Mouse (Mus musculus): ENCODE results near the gene Ccnl1.

- TF ChIP-seq REST (IDR thresholded peaks at IDR 0.05; ENCODE audit: insufficient read depth, insufficient read length) (no peak), E2F4 (IDR thresholded peaks at IDR 0.05; ENCODE audit: insufficient read depth) (no peak), TCF3 (IDR thresholded peaks at IDR 0.05; ENCODE audit: insufficient read length, low read depth) (no peak), MAX (IDR thresholded peaks at IDR 0.05; ENCODE audit: low read depth) (no peak), POLR2A (IDR thresholded peaks at IDR 0.05; ENCODE audit: insufficient read length, low read depth) (no peak), SRF (IDR thresholded peaks at IDR 0.05; ENCODE audit: control insufficient read depth, insufficient read length, low read depth) (no peak), TCF12 (IDR thresholded peaks at IDR 0.05; ENCODE audit: insufficient read depth, poor library complexity, severe bottlenecking) (no peak)
These were observed 52.5 kb downstream of the Ccnl1 start for GRCm38 (mm10) chr3:65905281-65906169.
